Mouse (Mus musculus) heart, embryonic 16.5 days (tissue): ENCODE results near the gene Letmd1. TPM values are rescaled to one million over a fixed set of nuclear protein-coding genes. Genes with fewer than 3 reads are reported as not detected.
"Not testable (repeated sequence)": the region's sequence is repeated elsewhere in the genome, so short reads cannot be mapped to it uniquely, and the experiment has no call there.

Experiments
- ATAC-seq: fragments of 200-750 bp; cut with Nextera tagmentation; replicated peaks from 2 replicates; pipeline ENCODE4 v1.8.0; 2017; ENCODE audit warnings: moderate number of reproducible peaks; ENCODE audit not compliant: insufficient read depth, low FRiP score; ENCODE audit errors: extremely low read depth
- H3K27ac ChIP-seq: fragments of 300-500 bp; sonication (generic); 2 replicates; pipeline ENCODE4 v1.5.1; 2014; ENCODE audit warnings: mild to moderate bottlenecking, low read length, control low read depth, moderate library complexity
- H3K27me3 ChIP-seq: fragments of 300-500 bp; sonication (generic); 2 replicates; pipeline ENCODE4 v1.6.1; 2014; ENCODE audit warnings: low read length, mixed read lengths; ENCODE audit not compliant: control insufficient read depth, insufficient read depth
- H3K36me3 ChIP-seq: fragments of 300-500 bp; sonication (generic); 2 replicates; pipeline ENCODE4 v1.6.1; 2014; ENCODE audit not compliant: control insufficient read depth, insufficient read depth
- H3K4me1 ChIP-seq: fragments of 300-500 bp; sonication (generic); 2 replicates; pipeline ENCODE4 v1.6.1; 2014; ENCODE audit warnings: low read length, mixed read lengths; ENCODE audit not compliant: control insufficient read depth, insufficient read depth
- H3K4me2 ChIP-seq: fragments of 300-500 bp; sonication (generic); 2 replicates; pipeline ENCODE4 v1.6.1; 2014; ENCODE audit warnings: low read depth, mild to moderate bottlenecking, control low read depth, low read length
- H3K4me3 ChIP-seq: fragments of 300-500 bp; sonication (generic); 2 replicates; pipeline ENCODE4 v1.5.1; 2014; ENCODE audit warnings: mild to moderate bottlenecking, control low read depth, low read length
- H3K9ac ChIP-seq: fragments of 300-500 bp; sonication (generic); 2 replicates; pipeline ENCODE4 v1.6.1; 2014; ENCODE audit warnings: low read length, control low read depth
- H3K9me3 ChIP-seq: fragments of 300-500 bp; sonication (generic); replicated peaks from 2 replicates; pipeline ENCODE4 v1.6.1; 2016; ENCODE audit warnings: low read length; ENCODE audit not compliant: control insufficient read depth
- WGBS: fragments of 180-500 bp; shearing (Covaris S2); extraction: QIAGEN DNeasy Blood & Tissue Kit; methylation state at CpG from one replicate; pipeline ENCODE4 v1.1.7; 2014; 5-methylcytosine and 5-hydroxymethylcytosine counted together
- polyA plus RNA-seq: library from polyadenylated mRNA; unstranded; fragments of >200 nt; fragmentation: Nextera tagmentation; extraction: Ambion mirVana; gene quantifications from 2 replicates; pipeline ENCODE4 v1.2.1, GENCODE M21; 2015

Letmd1 gene
- polyA plus RNA-seq, 1 experiment from 2014 or later = 15.5 TPM

GRCm38 (mm10) chr15:100478925-100479324 is 10.1 kb downstream of the Letmd1 start:
- WGBS = 85% methylated on average over 4 of the region's 4 CpGs
- Histone ChIP-seq H3K4me3 (no peak overlapping the region), H3K36me3 (peaks cover 56% of the 10 kb centered on the region)

GRCm38 (mm10) chr15:100485576-100485975 is 16.8 kb downstream of the Letmd1 start:
- H3K9me3 ChIP-seq = no peaks in the 10 kb centered on the region
- peaks cover 35% of the 10 kb centered on the region for H3K36me3 ChIP-seq
- ATAC-seq = no peak
- H3K27me3 ChIP-seq = no peaks in the 10 kb centered on the region
- H3K27ac ChIP-seq = no peak overlapping the region
- no peak overlapping the region for H3K4me3 ChIP-seq
- no peak overlapping the region for H3K4me2 ChIP-seq
- WGBS = 83% methylated on average over 3 of the region's 3 CpGs
- peaks cover 27% of the 10 kb centered on the region for H3K4me1 ChIP-seq
- no peak overlapping the region for H3K9ac ChIP-seq

More at GRCm38 (mm10) chr15:100478925-100479324, 10.1 kb downstream of the Letmd1 start:
- Histone ChIP-seq H3K4me1 (no peaks in the 10 kb centered on the region), H3K4me2 (no peak overlapping the region), H3K9me3 (no peaks in the 10 kb centered on the region), H3K9ac (no peak overlapping the region), H3K27me3 (no peaks in the 10 kb centered on the region), H3K27ac (no peak overlapping the region)
- no peak for ATAC-seq

- no peaks in the 10 kb centered on the region for H3K27me3 ChIP-seq
- no peak for ATAC-seq
- H3K27ac ChIP-seq = no peak overlapping the region
- no peak overlapping the region for H3K4me2 ChIP-seq
- no peaks in the 10 kb centered on the region for H3K9me3 ChIP-seq
- no peak overlapping the region for H3K4me3 ChIP-seq
- no peak overlapping the region for H3K9ac ChIP-seq
- peaks cover 29% of the 10 kb centered on the region for H3K36me3 ChIP-seq
- 53% methylated on average over 7 of the region's 7 CpGs for WGBS
- H3K4me1 ChIP-seq = peaks cover 33% of the 10 kb centered on the region
Observed at GRCm38 (mm10) chr15:100486450-100486849, 17.6 kb downstream of the Letmd1 start.

GRCm38 (mm10) chr15:100487050-100487449 is 18.2 kb downstream of the Letmd1 start:
- H3K4me1 ChIP-seq = peaks cover 37% of the 10 kb centered on the region
- 81% methylated on average over 2 of the region's 2 CpGs for WGBS
- H3K9me3 ChIP-seq = no peaks in the 10 kb centered on the region
- H3K27ac ChIP-seq = no peak overlapping the region
- H3K4me3 ChIP-seq = no peak overlapping the region
- H3K4me2 ChIP-seq = no peak overlapping the region
- H3K27me3 ChIP-seq = no peaks in the 10 kb centered on the region
- no peak overlapping the region for H3K9ac ChIP-seq
- ATAC-seq = no peak
- H3K36me3 ChIP-seq = peaks cover 23% of the 10 kb centered on the region

GRCm38 (mm10) chr15:100488297-100488696 is 19.5 kb downstream of the Letmd1 start:
- not testable (repeated sequence) for H3K27me3 ChIP-seq, H3K9me3 ChIP-seq, H3K4me3 ChIP-seq, H3K4me2 ChIP-seq, H3K27ac ChIP-seq, H3K9ac ChIP-seq, ATAC-seq
- Histone ChIP-seq H3K4me1 (peaks cover 45% of the 10 kb centered on the region), H3K36me3 (peaks cover 19% of the 10 kb centered on the region; the same call in 1 of the 2 replicates)
- WGBS = 52% methylated on average over 1 of the region's 1 CpGs

- no peaks in the 10 kb centered on the region for H3K9me3 ChIP-seq
- ATAC-seq = no peak
- H3K9ac ChIP-seq = no peak overlapping the region
- no peak overlapping the region for H3K27ac ChIP-seq
- H3K4me3 ChIP-seq = no peak overlapping the region
- H3K27me3 ChIP-seq = no peaks in the 10 kb centered on the region
- H3K36me3 ChIP-seq = peaks cover 12% of the 10 kb centered on the region; the same call in 1 of the 2 replicates
- 68% methylated on average over 15 of the region's 15 CpGs for whole genome bisulfite sequencing
- H3K4me2 ChIP-seq = no peak overlapping the region
- H3K4me1 ChIP-seq = peaks cover 54% of the 10 kb centered on the region
Observed at GRCm38 (mm10) chr15:100489263-100489662, 20.4 kb downstream of the Letmd1 start.

GRCm38 (mm10) chr15:100491966-100492365 is 23.1 kb downstream of the Letmd1 start:
- Histone ChIP-seq H3K36me3 (peaks cover 4% of the 10 kb centered on the region; the same call in 1 of the 2 replicates), H3K4me3 (no peak overlapping the region), H3K4me1 (peaks cover 56% of the 10 kb centered on the region), H3K9ac (no peak overlapping the region), H3K9me3 (no peaks in the 10 kb centered on the region), H3K27ac (no peak overlapping the region), H3K4me2 (no peak overlapping the region), H3K27me3 (no peaks in the 10 kb centered on the region)
- WGBS = 68% methylated on average over 9 of the region's 9 CpGs
- ATAC-seq = no peak

GRCm38 (mm10) chr15:100494647-100495046 is 25.8 kb downstream of the Letmd1 start:
- peak; percentile 73 for ATAC-seq
- H3K9ac ChIP-seq = peak overlapping the region; percentile 89
- H3K36me3 ChIP-seq = no peaks in the 10 kb centered on the region
- peak overlapping the region; percentile 81 for H3K4me2 ChIP-seq
- H3K27ac ChIP-seq = peak overlapping the region; percentile 78
- H3K9me3 ChIP-seq = no peaks in the 10 kb centered on the region
- peak overlapping the region; percentile 70 for H3K4me3 ChIP-seq
- peaks cover 39% of the 10 kb centered on the region for H3K4me1 ChIP-seq
- WGBS = under 1% methylated on average over 29 of the region's 29 CpGs
- no peaks in the 10 kb centered on the region for H3K27me3 ChIP-seq

- Histone ChIP-seq H3K27ac (peak within 1 kb of the TSS; percentile 78), H3K4me3 (peak within 1 kb of the TSS; percentile 70), H3K36me3 (no peaks in the 10 kb centered on the region), H3K4me1 (peaks cover 34% of the 10 kb centered on the region), H3K27me3 (no peaks in the 10 kb centered on the region), H3K4me2 (peak within 1 kb of the TSS; percentile 81), H3K9me3 (no peaks in the 10 kb centered on the region), H3K9ac (peak within 1 kb of the TSS; percentile 89)
- peak; percentile 97 for ATAC-seq
- 1% methylated on average over 40 of the region's 40 CpGs for WGBS
Observed at GRCm38 (mm10) chr15:100495102-100495501, 26.3 kb downstream of the Letmd1 start, which contains the start of gene Csrnp2. TSS of gene Csrnp2 (minus strand) at chr15:100495488.
